Mouse (Mus musculus) liver, adult 2 months (tissue): ENCODE results near the gene Tnf. TPM values are rescaled to one million over a fixed set of nuclear protein-coding genes. Genes with fewer than 3 reads are reported as not detected.

ENCODE experiments used
- DNase-seq: peaks from one replicate; pipeline ENCODE4 v3.0.0-alpha.2; 2011; ENCODE audit warnings: low read depth, low spot score; ENCODE audit errors: extremely low read depth
- H3K27ac ChIP-seq: fragments of 200-500 bp; replicated peaks from 2 replicates; pipeline ENCODE4 v1.5.1; 2012; ENCODE audit warnings: low read depth, mild to moderate bottlenecking, control low read depth, inconsistent platforms, low read length; ENCODE audit not compliant: insufficient read depth
- H3K27me3 ChIP-seq: fragments of 200-500 bp; 2 replicates; pipeline ENCODE4 v1.6.1; 2012; ENCODE audit warnings: mild to moderate bottlenecking, moderate library complexity, low read length, inconsistent platforms; ENCODE audit not compliant: control insufficient read depth, insufficient read depth
- H3K36me3 ChIP-seq: fragments of 200-500 bp; 2 replicates; pipeline ENCODE4 v1.6.1; 2012; ENCODE audit warnings: low read length, inconsistent platforms; ENCODE audit not compliant: control insufficient read depth, insufficient read depth
- H3K4me1 ChIP-seq: fragments of 200-500 bp; 2 replicates; pipeline ENCODE4 v1.6.1; 2011; ENCODE audit warnings: low read length; ENCODE audit not compliant: control insufficient read depth, insufficient read depth
- H3K4me3 ChIP-seq: fragments of 200-500 bp; 2 replicates; pipeline ENCODE4 v1.5.1; 2011; ENCODE audit warnings: low read depth, mild to moderate bottlenecking, control low read depth, low read length, moderate library complexity; ENCODE audit not compliant: insufficient read depth
- H3K79me2 ChIP-seq: fragments of 200-500 bp; 2 replicates; pipeline ENCODE4 v1.6.1; 2012; ENCODE audit warnings: inconsistent platforms, mild to moderate bottlenecking, low read length, moderate library complexity; ENCODE audit not compliant: control insufficient read depth, insufficient read depth
- H3K9ac ChIP-seq: fragments of 200-500 bp; 2 replicates; pipeline ENCODE4 v1.6.1; 2012; ENCODE audit warnings: low read depth, mild to moderate bottlenecking, control low read depth, inconsistent platforms, low read length
- CTCF ChIP-seq: fragments of 200-500 bp; IDR thresholded peaks from 2 replicates; pipeline ENCODE4 v1.5.1; 2011; ENCODE audit warnings: low read depth, low read length, control low read depth
- POLR2A ChIP-seq: fragments of 200-500 bp; IDR thresholded peaks from 2 replicates; pipeline ENCODE4 v1.6.1; 2011; ENCODE audit warnings: low read length, control low read depth; ENCODE audit not compliant: insufficient read depth; ENCODE audit errors: extremely low read depth
- WGBS: fragments of 180-500 bp; shearing (Covaris S2); methylation state at CpG from one replicate; pipeline ENCODE4 v1.1.7; 2018; 5-methylcytosine and 5-hydroxymethylcytosine counted together
- polyA plus RNA-seq: library from polyadenylated mRNA; depleted of rRNA; stranded (reverse); fragments of >200 nt; gene quantifications from 2 replicates; pipeline ENCODE4 v1.2.3, GENCODE M21; 2012
- total RNA-seq: library from RNA; depleted of rRNA; stranded (reverse); fragments of >200 nt; gene quantifications from 2 replicates; pipeline ENCODE4 v1.2.3, GENCODE M21; 2014

Gene Tnf
- total and polyA plus RNA-seq, 2 experiments: 0.15 TPM; not detected in 1

- TF ChIP-seq CTCF (no peak), POLR2A (no peak)
- Histone ChIP-seq H3K79me2 (no peaks in the 10 kb centered on the region), H3K36me3 (0 out of 2 replicates have a peak, but pooled peaks cover under 1% of the 10 kb centered on the region), H3K4me1 (peaks cover 6% of the 10 kb centered on the region), H3K4me3 (no peak overlapping the region), H3K27ac (peak overlapping the region; percentile 30; the same call in 1 of the 2 replicates), H3K27me3 (no peaks in the 10 kb centered on the region), H3K9ac (no peak overlapping the region)
- WGBS: 76% methylated on average over 6 of the region's 6 CpGs
- no peak for DNase-seq
These were observed 20.5 kb upstream of the Tnf start for GRCm38 (mm10) chr17:35222299-35222698.

GRCm38 (mm10) chr17:35220156-35220952, 18.5 kb upstream of the Tnf start, which contains the start of gene Gm16181:
Gm16181 (plus strand) TSS chr17:35220834.
- 0 out of 2 replicates have a peak within 1 kb of the TSS, but pooled peaks have one; percentile 24 for H3K9ac ChIP-seq
- H3K27ac ChIP-seq: peak within 1 kb of the TSS; percentile 34
- no peak within 1 kb of the TSS for H3K4me3 ChIP-seq
- H3K36me3 ChIP-seq: no peaks in the 10 kb centered on the region
- DNase-seq: no peak
- no peaks in the 10 kb centered on the region for H3K27me3 ChIP-seq
- peaks cover 6% of the 10 kb centered on the region for H3K4me1 ChIP-seq
- H3K79me2 ChIP-seq: no peaks in the 10 kb centered on the region
- no peak for TF ChIP-seq POLR2A
- no peak for TF ChIP-seq CTCF
- WGBS: 74% methylated on average over 28 of the region's 28 CpGs

GRCm38 (mm10) chr17:35219601-35220041, 17.8 kb upstream of the Tnf start:
- Histone ChIP-seq H3K4me1 (peaks cover 6% of the 10 kb centered on the region), H3K4me3 (no peak overlapping the region), H3K9ac (no peak overlapping the region), H3K27me3 (no peaks in the 10 kb centered on the region), H3K79me2 (no peaks in the 10 kb centered on the region), H3K36me3 (no peaks in the 10 kb centered on the region), H3K27ac (peak overlapping the region; percentile 68)
- TF ChIP-seq CTCF (no peak), POLR2A (no peak)
- no peak for DNase-seq
- 65% methylated on average over 6 of the region's 6 CpGs for WGBS

- Histone ChIP-seq H3K4me3 (no peak overlapping the region), H3K4me1 (peaks cover 6% of the 10 kb centered on the region), H3K9ac (no peak overlapping the region), H3K36me3 (no peaks in the 10 kb centered on the region), H3K27ac (peak overlapping the region; percentile 68), H3K79me2 (no peaks in the 10 kb centered on the region), H3K27me3 (no peaks in the 10 kb centered on the region)
- DNase-seq: no peak
- WGBS: 73% methylated on average over 18 of the region's 18 CpGs
- TF ChIP-seq POLR2A: no peak
- no peak for TF ChIP-seq CTCF
These were observed 16.8 kb upstream of the Tnf start for GRCm38 (mm10) chr17:35218516-35219193.

- no peak for TF ChIP-seq POLR2A
- TF ChIP-seq CTCF: no peak
- Histone ChIP-seq H3K4me1 (no peaks in the 10 kb centered on the region), H3K27ac (no peak overlapping the region), H3K79me2 (no peaks in the 10 kb centered on the region), H3K4me3 (no peak overlapping the region), H3K36me3 (no peaks in the 10 kb centered on the region), H3K9ac (no peak overlapping the region), H3K27me3 (no peaks in the 10 kb centered on the region)
- peak; percentile 52 for DNase-seq
- 32% methylated on average over 5 of the region's 5 CpGs for WGBS
These were observed 11.3 kb upstream of the Tnf start for GRCm38 (mm10) chr17:35213071-35213470.
